Mouse (Mus musculus): ENCODE measurements around the gene Nampt. TPM values are rescaled to one million over a fixed set of nuclear protein-coding genes. Genes with fewer than 3 reads are reported as not detected.
"Not testable (repeated sequence)": the region's sequence is repeated elsewhere in the genome, so short reads cannot be mapped to it uniquely, and the experiment has no call there.

Gene Nampt
- total RNA-seq, 2 experiments from 2014 or later = 36.7 to 39.7 TPM

DNA sequence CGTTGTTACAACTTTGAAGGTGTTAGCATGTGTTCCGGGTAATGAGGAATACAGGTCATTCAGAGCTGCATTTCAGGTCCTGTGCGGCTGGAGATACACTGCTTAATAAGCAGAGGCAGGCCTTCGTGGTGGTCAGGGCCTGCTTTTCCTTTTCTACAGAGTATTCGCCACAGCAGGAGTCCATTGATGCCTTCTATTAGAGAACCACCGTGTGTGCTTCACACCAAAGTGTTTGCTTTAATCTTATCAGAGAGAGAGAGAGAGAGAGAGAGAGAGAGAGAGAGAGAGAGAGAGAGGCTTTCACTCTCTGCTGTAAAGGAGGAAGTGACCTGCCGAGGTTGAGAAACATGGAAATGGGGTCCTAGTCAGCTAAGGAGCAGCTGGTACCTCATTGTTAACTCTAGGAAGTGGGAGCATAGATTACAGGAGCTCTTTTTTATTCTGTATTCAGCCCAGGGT, 22.1 kb downstream of the Nampt start:
- no peak for DNase-seq

DNA sequence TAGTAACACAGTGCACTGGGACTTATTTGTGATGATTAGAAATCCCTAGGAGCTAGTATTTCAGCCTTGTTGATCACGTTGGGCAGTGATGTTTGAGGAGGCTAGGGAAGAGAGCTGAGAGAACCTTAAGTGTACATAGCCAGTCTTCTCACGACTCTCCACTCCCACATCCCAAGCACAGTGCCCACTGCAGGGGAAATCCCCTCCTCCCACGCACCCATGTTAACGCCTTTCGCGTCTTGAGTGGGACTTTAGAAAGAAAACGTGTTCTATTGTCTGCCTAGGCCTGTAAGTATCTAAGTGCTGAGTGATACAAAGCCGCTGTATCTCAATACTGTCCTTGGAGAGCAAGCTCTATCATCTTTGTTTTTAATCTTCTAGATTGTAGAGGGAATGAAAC, 27.0 kb downstream of the Nampt start:
- DNase-seq = no peak

- DNase-seq = no peak
Observed at GRCm38 (mm10) chr12:32853757-32854156, 34.4 kb downstream of the Nampt start.

DNA sequence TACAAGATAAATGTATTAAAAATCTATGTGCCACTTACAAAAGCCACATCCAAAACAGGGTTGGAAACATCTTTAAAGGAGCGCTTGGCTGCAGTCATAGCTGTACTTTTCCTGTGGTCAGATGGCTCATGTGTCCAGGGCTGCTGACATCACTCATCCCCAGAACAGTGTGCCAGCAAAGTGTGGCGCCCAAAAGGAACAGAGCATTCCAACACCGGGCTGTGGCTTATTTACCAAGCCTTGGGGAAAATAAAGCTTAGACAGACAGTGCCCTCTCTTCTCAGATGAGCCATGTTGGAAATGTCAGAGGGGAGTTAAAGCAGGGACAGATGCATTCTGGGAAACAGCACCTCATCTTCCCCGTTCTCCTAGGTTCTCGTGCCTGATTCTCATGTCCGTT, 35.5 kb downstream of the Nampt start:
- DNase-seq = no peak

DNA sequence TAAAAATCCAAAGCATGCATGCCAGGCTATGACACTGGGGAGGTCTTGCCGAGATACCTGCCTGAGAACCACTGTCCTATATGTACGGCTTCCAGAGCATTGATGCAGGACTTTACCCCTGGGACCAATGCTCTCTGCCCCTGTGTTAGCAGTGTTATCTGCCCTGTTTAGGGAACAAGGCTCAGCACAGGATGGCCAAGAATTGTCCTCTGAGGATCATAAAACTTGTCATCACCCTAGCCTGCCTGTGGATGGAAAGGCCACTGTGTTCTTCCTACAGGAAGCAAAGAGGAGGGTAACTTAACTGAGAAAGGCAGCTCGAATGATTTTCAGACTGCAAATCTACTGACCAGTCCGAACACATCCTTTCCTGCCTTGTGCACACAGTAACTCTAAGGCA, 36.1 kb downstream of the Nampt start:
- no peak for DNase-seq

- no peak for DNase-seq
Observed at GRCm38 (mm10) chr12:32856707-32857511, 37.6 kb downstream of the Nampt start.

GRCm38 (mm10) chr12:32858444-32858843, 39.1 kb downstream of the Nampt start:
- no peak for DNase-seq

DNA sequence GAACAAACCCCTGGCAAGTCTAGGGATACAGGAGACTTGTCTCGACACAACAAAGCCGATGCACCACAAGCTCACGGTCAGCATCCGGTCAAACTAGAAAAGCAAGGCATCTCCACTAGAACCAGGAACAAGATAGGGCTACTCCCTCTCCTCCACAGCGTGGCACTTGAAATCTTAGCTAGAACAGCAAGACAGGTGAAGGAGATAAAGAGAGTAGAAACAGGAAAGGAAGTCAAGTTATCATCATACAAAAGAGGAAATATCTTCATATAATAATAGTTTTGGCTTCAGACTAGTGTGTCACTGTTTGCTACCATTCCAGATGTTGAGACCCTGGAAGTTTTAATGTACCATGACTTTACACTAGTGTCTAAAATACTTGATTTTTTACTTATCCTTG, 41.5 kb downstream of the Nampt start:
- no peak for DNase-seq

DNA sequence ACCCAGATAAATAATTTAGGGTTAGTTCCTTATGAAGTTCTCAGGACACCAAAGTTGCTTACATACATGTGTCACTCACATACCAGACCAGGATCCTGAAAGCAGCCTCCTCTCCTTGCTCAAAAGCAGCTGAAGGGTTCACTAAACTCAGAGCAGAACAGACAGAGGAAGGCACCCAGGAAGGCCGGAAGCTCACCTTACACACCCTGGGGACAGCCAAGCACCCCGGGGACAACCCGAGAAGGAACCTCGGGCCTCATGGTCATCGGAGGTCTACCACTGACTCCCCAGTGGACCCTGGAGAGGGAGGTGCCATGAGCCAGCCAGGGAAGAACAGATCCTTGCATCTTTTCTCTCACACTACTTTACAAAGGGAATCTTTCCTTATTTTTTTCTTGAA, 51.5 kb downstream of the Nampt start:
- DNase-seq = no peak

DNA sequence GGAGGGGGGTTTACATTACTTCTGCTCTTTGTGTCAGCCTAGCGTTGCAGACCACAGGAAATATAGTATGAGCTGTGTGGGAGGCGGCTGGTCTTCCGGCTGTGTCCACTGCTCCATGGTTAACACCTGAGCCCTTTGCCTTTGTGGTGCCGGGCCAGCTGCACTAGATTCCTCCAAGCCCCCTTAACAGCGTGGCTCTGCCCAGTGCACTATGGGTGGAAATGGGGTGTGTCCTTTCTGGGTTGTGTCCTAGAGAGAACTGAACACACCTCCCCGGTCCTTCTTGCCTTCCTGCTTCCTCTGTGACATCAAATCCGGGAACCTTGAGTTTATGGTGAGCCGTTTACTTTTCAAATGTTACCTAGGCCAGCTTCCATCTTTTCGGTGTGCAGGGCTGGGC, 58.2 kb downstream of the Nampt start:
- DNase-seq = no peak

- no peak for DNase-seq
Observed at GRCm38 (mm10) chr12:32877964-32878571, 58.7 kb downstream of the Nampt start.

DNA sequence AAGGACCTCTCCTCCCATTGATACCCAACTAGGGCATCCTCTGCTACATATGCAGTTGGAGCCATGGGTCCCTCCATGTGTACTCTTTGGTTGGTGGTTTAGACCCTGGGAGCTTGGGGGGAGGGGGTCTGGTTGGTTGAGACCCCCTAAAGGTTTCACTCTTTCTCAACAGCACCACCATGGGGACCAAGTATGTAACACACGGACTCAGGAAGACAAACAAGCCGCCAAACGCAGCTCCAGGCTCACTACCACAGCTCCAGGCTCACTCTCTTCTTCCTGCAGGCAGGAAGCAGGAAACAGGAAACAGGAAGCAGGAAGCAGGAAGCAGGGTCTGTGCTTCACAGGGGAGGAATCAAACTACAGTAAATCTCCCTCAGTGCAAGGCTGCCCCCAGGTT, 60.0 kb downstream of the Nampt start:
- DNase-seq = no peak

DNA sequence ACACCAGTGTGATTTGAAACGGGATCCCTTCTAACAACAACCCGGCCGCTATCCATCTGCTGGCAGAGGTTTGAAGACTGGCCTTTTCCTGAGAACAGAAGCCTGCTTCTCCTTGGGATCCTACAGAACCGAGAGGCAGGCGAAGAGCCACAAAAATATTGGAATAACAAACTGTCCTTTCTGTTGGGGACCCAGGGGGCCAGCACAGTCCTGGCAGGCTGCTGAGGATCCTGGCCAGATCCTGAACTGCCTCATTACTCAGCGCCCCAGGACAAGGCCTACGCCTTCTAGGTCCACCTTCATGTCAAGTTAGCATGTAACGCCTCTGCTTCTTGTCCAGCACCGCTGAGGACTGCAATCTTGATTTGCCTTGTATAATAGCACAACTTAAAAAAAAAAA, 65.0 kb downstream of the Nampt start:
- DNase-seq = peak; percentile 20

DNA sequence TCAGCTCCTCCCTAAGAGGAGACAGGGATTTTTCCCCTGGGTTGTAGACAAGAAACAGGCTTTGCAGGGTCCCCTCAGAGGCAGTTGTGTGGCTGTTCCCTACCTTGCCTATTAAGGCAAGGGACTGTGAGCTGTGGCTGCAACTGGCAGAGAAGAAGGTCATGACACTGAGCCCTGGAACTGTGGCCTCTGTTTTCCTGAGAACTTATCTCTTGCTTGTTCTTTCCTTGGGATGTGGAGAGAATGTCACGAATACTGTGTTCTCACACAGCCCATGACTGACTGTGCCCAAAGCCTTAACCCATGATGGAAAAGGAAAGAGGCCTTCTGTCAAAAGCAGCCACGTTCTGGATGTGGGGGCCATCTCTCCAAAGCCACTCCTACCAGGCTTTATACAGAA, 65.7 kb downstream of the Nampt start:
- DNase-seq = no peak

GRCm38 (mm10) chr12:32886353-32886752, 67.0 kb downstream of the Nampt start:
- DNase-seq = no peak

- no peak for DNase-seq
Observed at GRCm38 (mm10) chr12:32888226-32888625, 68.9 kb downstream of the Nampt start.

- DNase-seq = no peak
Observed at GRCm38 (mm10) chr12:32889846-32890245, 70.5 kb downstream of the Nampt start.

GRCm38 (mm10) chr12:32890455-32890854, 71.1 kb downstream of the Nampt start:
- no peak for DNase-seq

DNA sequence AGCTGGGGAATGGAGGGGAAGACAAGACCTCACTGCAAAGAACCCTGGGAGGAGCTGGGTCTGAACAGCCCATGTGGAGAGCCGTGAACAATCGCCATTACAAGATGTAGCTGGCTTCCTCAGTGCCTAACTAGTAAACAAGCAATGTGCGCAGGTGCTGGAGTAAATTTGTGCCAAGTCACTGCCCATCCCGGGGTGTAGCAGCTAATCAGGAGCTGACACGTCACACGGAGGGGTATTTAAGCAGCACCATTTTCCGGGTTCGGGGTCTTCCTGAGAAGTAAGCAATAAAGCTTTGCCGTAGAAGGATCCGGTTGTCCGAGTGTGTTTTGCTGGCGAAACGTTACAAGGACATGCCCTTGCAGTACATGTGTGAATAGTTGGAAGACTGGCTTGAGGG, 71.9 kb downstream of the Nampt start:
- DNase-seq = not testable (repeated sequence)

DNA sequence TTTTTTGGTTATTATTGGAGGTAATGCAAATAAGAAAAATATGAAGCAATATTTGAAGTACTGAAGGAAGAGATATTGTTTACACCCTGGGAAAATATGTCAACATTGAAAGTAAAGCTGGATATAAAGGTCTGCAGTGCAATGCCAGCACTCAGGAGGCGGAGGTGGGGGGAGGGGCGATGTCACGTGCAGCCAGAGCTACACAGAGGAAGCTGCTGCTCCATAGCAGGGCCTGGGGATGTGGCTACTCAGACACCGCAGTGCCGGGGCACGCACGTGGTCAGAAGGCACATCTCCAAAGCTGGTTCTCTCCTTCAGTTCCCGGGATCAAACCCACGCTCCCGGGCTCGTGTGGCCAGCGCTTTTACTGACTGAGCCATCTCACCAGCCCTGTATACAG, 73.9 kb downstream of the Nampt start:
- DNase-seq = no peak

DNA sequence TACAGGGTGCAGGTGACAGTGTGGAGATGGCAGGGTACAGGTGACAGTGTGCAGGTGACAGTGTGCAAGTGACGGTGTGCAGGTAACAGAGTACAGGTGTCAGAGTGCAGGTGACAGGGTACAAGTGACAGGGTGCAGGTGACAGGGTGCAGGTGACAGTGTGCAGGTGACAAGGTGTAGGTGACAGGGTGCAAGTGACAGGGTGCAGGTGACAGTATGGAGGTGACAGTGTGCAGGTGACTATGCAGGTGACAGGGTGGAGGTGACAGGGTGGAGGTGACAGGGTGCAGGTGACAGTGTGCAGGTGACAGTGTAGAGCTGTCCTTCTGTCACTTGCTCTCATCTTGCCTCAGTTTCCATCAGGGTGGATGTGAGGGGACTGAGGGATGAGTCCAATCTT, 76.5 kb downstream of the Nampt start:
- DNase-seq = no peak

GRCm38 (mm10) chr12:32896496-32896895, 77.2 kb downstream of the Nampt start:
- DNase-seq = peak; percentile 59

- peak; percentile 90 for DNase-seq
Observed at GRCm38 (mm10) chr12:32897199-32898120, 78.1 kb downstream of the Nampt start.
